Mouse (Mus musculus) CD8-positive naive resting alpha-beta T cell, adult 57 days (primary cell): Measurements from ENCODE around the gene Pcx. TPM values are rescaled to one million over a fixed set of nuclear protein-coding genes. Genes with fewer than 3 reads are reported as not detected.

ENCODE experiments used
- total RNA-seq: library from RNA; stranded (reverse); gene quantifications from one replicate; pipeline ENCODE4 v1.2.4, GENCODE M21; 2023

Pcx gene
- 2.2 TPM for total RNA-seq

DNA sequence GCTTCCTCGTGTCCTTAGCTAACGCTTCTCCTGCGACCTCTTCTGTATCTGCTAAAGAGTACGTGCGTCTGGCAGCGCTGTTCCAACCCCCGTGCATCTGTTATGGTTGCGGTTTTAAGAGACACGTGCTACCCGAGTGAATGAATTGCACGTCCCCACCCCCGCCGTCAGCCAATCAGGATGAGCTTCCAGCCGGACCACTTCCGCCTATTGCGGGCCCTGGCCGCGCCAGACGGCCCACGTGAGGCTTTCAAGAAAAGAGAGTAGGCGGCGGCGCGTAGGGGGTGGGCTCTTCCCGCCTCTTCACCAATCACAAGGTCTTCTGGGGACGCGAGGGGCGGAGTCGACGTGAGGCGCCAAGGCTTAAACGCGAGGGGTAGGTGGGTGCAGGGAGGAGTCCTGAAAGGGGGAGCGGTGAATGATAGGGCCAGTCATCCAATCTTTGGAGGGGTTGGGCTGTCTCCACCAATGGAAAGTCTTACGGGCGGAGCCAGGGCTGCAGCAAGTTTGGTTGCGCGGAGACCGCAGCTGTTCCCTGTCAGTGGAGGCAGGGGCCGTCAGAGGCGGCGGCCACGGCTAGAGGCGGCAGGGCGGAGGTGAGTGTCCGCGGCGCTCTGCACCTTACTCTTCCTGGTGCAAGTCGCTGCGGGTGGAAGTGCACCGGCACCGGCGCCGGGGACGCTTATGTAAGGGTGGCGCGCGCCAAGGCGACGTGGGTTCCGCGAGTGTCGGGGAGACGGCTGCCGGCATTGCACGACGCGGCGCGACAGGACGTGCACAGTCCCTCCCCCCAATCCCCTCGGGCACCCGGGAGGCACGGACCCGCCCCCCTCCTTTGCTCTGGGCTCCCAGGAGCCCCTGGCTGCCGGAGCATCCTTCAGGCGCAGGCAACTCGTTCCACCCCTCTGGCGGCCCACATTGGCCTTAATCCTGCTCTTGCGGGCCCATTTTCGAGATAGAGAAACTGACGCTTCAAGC lies at the start of gene Pcx:
TSS of gene Pcx (plus strand) at position 487 of the 978 bp plus-strand sequence.

DNA sequence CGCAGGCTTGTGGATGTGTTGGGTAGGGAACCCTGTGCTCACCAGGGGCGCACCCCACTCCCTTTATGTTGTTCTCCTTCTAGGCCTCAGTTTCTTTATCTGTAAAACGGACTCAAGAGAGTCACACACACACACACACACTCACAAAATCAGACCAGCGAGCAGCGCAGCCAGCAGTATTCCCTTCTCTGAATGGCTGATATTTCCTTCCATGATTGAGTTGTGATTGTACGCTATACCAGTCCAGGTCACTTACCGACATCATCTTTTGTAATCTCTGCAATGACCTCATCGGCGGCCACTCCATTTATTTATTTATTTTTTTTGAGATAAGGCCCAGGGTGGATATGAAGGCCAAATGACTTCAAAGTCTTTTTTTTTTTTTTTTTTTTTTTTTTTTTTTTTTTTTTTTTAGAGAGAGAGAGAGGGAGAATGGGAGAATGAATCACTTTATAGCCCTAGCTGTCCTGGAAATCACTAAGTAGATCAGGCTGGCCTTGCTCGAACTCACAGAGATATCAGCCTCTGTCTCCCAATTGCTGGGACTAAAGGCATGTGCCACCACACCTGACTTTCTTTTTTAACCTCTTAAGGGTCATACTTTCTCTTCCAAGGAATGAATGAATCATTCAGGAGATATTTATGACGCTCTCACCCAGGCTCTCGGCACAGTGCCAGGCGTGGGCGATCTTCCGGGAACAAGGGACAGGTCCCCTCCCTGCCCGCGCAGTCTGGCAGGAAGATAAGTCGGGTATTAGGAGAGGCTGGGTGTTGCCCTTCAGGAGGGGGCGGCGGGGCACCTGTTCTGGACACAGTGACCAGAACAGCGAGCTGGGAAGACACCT lies 32.7 kb upstream of the Pcx start, which contains the start of gene Syt12:
TSS of gene Syt12 (minus strand) at position 103 of the 845 bp plus-strand sequence.

DNA sequence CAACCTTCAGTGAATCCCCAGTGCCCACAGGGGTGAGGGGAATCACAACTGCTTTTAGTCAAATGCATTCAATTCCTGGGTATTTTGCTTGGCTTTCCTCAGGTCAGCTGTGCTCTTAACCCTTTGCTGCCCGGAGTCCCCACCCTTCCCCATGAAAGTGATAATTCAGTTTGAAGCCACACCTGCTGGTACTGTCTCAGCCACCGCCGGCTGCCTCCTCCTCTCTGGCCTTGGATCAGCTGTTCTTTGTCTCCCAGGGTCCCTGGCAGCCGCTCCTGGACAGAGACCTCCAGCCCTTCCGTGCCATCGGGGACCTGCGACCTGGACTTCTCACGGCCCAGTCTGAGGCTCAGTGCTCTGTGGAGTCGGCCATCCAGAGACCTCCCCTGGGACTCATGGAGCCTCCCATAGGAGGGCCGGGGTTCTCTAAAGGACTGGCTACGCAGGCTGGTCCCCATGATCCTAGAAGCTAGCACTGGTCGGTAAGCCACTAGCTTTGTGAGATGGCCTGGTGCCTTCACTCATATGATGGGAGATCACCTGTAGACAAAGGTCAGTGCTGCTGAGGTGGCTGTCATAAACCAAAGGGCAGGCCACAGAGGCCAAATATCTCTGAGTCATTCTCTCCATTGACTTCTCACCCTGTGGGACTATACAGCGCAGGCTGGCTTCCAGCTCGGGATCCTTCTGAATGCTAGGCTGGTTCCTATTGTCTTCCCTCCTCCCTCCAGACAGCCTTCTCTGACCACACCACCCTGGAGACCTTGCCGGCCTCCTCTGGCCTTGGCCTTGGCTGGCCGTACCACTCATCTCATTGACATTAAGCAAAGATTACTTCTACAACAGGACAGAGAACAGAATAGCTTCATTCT lies 12.0 kb upstream of the Pcx start, which contains the start of gene 2010003K11Rik:
TSS of gene 2010003K11Rik (minus strand) at position 522 of the 872 bp plus-strand sequence.

DNA sequence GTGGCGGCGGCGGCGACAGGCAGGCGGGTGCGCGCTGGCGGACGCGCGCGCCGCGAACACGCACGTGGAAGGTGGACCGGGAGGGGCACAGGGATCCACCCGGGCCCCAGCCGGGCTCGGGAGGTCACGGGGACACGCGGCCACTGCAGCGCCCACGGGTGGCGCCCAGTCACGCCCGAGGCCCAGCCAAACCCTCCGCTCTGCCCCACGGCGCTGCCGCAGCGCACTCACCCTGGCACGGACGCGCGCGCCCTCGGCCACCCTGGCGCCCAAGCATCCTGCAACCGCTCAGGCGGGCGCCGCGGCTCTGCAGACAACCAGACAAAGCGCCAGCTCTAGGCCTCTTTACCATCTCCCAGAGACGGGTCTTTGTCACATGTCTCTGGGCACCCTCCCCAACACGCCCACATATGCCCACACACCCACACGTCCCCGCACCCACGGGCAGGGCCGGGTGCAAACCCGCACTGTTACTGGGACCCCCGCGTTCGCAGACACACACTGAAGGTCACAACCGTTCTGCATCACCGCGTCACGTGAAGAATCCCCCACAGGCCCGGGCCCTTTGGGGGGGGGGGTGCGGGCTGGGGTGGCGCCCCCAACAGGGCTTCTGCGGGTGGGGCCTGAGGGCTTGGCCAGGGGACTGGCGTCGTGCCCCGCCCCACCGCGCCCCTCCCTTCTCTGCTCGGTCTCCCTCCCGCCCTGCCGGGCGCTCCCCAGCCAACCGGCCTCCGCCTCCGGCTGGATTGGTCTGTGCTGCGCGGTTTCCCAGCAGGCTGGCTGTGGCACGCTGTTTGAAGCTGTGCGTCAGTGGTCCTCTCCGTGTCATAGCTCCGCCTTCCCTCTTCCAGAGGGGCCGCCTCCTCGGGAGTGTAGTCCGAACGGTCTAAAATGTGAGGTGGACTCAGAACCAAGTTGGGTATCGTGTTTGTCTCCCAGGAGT lies 105.2 kb downstream of the Pcx start, which contains the start of gene Lrfn4:
TSS of gene Lrfn4 (minus strand) at position 517 of the 943 bp plus-strand sequence.

DNA sequence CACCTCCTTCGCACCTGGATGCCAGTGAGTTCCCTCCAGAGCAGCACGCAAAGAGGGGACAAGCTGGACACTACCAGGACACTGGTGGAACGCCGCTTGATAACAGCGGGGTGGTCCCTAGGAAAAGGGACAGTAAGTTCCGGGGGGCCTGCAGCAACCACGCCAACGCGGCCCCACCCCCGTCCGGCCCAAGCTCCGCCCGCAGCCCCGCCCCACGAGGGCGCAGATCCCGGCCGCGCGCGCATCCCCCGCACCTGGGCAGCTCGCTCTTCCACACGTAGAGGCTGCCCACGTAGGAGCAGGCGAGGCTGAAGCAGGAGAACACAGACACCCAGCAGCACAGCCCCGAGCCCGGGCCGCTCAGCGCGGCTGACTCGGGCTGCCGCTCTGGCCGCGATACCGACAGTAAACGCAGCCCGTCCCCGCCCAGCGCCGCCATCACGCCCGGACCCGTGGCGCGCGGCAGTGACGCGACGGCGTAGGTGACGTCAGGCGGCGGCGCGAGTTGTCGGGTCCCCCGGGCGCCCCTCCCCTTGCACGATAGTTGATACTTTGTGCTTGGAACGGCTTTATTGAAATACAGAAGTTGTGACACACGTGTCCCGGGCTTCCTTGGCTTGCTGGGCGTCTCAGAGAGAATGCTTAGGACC lies 115.0 kb downstream of the Pcx start, which contains the start of gene Rce1:
TSS of gene Rce1 (minus strand) at position 463 of the 650 bp plus-strand sequence.

Other genes starting within 250 kb of the Pcx start
- 13.6 TPM for gene Ssh3, start 241.3 kb upstream of the Pcx start, total RNA-seq
- gene Ankrd13d, start 227.3 kb upstream of the Pcx start, total RNA-seq: 17.4 TPM
- 359 TPM for gene Grk2, start 204.2 kb upstream of the Pcx start, total RNA-seq
- gene Kdm2a, start 112.2 kb upstream of the Pcx start, total RNA-seq: 152 TPM
- 1.2 TPM for gene Rhod, start 71.0 kb upstream of the Pcx start, total RNA-seq
- gene Syt12, start 33.0 kb upstream of the Pcx start, total RNA-seq: not detected
- gene 2010003K11Rik, start 11.9 kb upstream of the Pcx start, total RNA-seq: not detected
- 0.40 TPM for gene Lrfn4, start 105.2 kb downstream of the Pcx start, total RNA-seq
- gene Rce1, start 115.2 kb downstream of the Pcx start, total RNA-seq: 47.9 TPM
- gene Gm960, start 188.2 kb downstream of the Pcx start, total RNA-seq: not detected
- not detected for gene Sptbn2, start 200.7 kb downstream of the Pcx start, total RNA-seq
- gene Rbm4b, start 246.0 kb downstream of the Pcx start, total RNA-seq: 22.8 TPM